ENCODE assay signal across 8 mouse cellular contexts in the genomic region with DNA sequence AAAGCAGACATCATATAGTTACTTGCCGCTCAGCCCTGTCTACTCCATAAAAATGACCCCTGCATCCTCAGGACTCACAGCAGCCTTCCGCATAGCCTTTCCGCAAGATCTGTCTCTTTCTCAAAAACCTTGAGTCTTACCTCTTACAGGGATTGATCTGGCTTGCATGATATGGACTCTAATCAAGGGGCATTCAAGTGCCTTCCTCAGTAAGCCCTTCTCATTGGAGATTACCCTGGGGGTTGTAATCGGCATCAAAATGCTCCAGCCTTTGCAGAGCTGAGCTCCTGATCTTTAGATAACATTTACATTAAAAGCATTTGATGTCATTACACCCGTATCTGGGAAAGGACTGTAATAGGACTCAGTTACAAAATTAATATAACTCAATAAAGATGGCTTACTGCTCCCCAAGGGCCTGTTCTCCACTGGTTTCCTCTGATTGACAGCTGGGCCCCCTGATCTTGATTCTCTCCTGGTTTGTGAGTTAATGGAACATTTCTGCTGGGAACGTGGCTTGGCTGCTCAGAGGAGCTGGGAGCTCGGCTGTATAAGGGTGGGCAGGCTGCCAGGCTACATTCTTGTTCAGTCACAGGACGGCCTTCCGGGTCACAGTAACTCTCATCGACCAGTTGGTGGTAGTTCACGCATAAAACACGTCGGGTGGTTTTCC.
DNase-seq lines count a peak whose midpoint lies in the region; ATAC-seq and TF ChIP-seq lines count a peak whose summit lies in the region.

No protein-coding gene starts in this region.

- WGBS in midbrain, embryonic 11.5 days = 79% methylated on average over 13 of the region's 13 CpGs
- 39% methylated on average over 13 of the region's 13 CpGs for WGBS in midbrain, embryonic 16.5 days
- WGBS in kidney, embryonic 16.5 days = 49% methylated on average over 13 of the region's 13 CpGs

- H3K27ac ChIP-seq in midbrain, embryonic 11.5 days (ENCODE audit: low read depth, low read length) = no peak overlapping the region
- H3K27ac ChIP-seq in midbrain, embryonic 16.5 days (ENCODE audit: low read length) = no peak overlapping the region
- peak overlapping the region; percentile 75 for H3K27ac ChIP-seq in kidney, embryonic 16.5 days (ENCODE audit: low read length)

- no peaks in the 10 kb centered on the region for H3K27me3 ChIP-seq in midbrain, embryonic 11.5 days (ENCODE audit: control insufficient read depth, insufficient read depth, low read length)
- no peaks in the 10 kb centered on the region for H3K27me3 ChIP-seq in midbrain, embryonic 16.5 days (ENCODE audit: control insufficient read depth, insufficient read depth, low read depth, low read length)
- no peaks in the 10 kb centered on the region for H3K27me3 ChIP-seq in kidney, embryonic 16.5 days (ENCODE audit: insufficient read depth, low read length)

- DNase-seq in midbrain, embryonic 11.5 days (ENCODE audit: low spot score, missing footprints) = peak; percentile 72
- peak; percentile 85 for DNase-seq in brain, embryonic 14.5 days (ENCODE audit: low read depth)
- DNase-seq in gastrocnemius, postnatal 4 days (ENCODE audit: low spot score in 2 of 2) = peak; percentile 42 to 77
- peak; percentile 67 for DNase-seq in ovary, postnatal 36 days (ENCODE audit: low spot score)
- DNase-seq in spleen, adult 12 weeks (ENCODE audit: low spot score) = no peak
- DNase-seq in layer of hippocampus, postnatal 10 days (ENCODE audit: low spot score in 2 of 2) = no peak

- no peak overlapping the region for H3K4me2 ChIP-seq in midbrain, embryonic 11.5 days
- H3K4me2 ChIP-seq in midbrain, embryonic 16.5 days (ENCODE audit: low read length) = no peak overlapping the region
- H3K4me2 ChIP-seq in kidney, embryonic 16.5 days (replicated peaks; ENCODE audit: low read depth, low read length) = no peak overlapping the region

- H3K36me3 ChIP-seq in midbrain, embryonic 11.5 days (ENCODE audit: control insufficient read depth, insufficient read depth, low read length) = no peaks in the 10 kb centered on the region
- no peaks in the 10 kb centered on the region for H3K36me3 ChIP-seq in midbrain, embryonic 16.5 days (ENCODE audit: control insufficient read depth, insufficient read depth, low read length)
- H3K36me3 ChIP-seq in kidney, embryonic 16.5 days (ENCODE audit: insufficient read depth, low read length) = no peaks in the 10 kb centered on the region

- no peak overlapping the region for H3K9ac ChIP-seq in midbrain, embryonic 11.5 days (ENCODE audit: low read length)
- H3K9ac ChIP-seq in midbrain, embryonic 16.5 days (ENCODE audit: low read depth, low read length) = no peak overlapping the region
- H3K9ac ChIP-seq in kidney, embryonic 16.5 days (replicated peaks; ENCODE audit: low read length) = no peak overlapping the region

- TF ChIP-seq POLR2A in brain, embryonic 14.5 days (IDR thresholded peaks at IDR 0.05; ENCODE audit: borderline replicate concordance, extremely low read depth, insufficient read depth, insufficient read length, poor library complexity, severe bottlenecking) = no peak

- no peaks in the 10 kb centered on the region for H3K4me1 ChIP-seq in midbrain, embryonic 11.5 days (ENCODE audit: control insufficient read depth, insufficient read depth, low read length)
- H3K4me1 ChIP-seq in midbrain, embryonic 16.5 days (ENCODE audit: control insufficient read depth, insufficient read depth, low read length) = peaks cover 4% of the 10 kb centered on the region; the same call in 1 of the 2 replicates
- H3K4me1 ChIP-seq in kidney, embryonic 16.5 days (ENCODE audit: insufficient read depth, low read length) = peaks cover 7% of the 10 kb centered on the region; the same call in 1 of the 2 replicates

- H3K9me3 ChIP-seq in midbrain, embryonic 11.5 days (ENCODE audit: control insufficient read depth, low read length) = no peaks in the 10 kb centered on the region
- no peaks in the 10 kb centered on the region for H3K9me3 ChIP-seq in midbrain, embryonic 16.5 days (replicated peaks; ENCODE audit: control insufficient read depth, low read length, poor library complexity, severe bottlenecking)
- H3K9me3 ChIP-seq in kidney, embryonic 16.5 days (ENCODE audit: low read length) = peaks cover 4% of the 10 kb centered on the region; the same call in 1 of the 2 replicates

- TF ChIP-seq CTCF in brain, embryonic 14.5 days (IDR thresholded peaks at IDR 0.05; ENCODE audit: borderline replicate concordance, extremely low read depth, insufficient read depth, insufficient read length) = no peak

- ATAC-seq in midbrain, embryonic 11.5 days (ENCODE audit: low FRiP score) = no peak
- no peak for ATAC-seq in midbrain, embryonic 16.5 days
- peak; percentile 83 for ATAC-seq in kidney, embryonic 16.5 days (ENCODE audit: low FRiP score, low TSS enrichment)

- H3K4me3 ChIP-seq in midbrain, embryonic 11.5 days (ENCODE audit: low read depth, low read length) = no peak overlapping the region
- no peak overlapping the region for H3K4me3 ChIP-seq in midbrain, embryonic 16.5 days (ENCODE audit: low read depth, low read length)
- H3K4me3 ChIP-seq in kidney, embryonic 16.5 days (ENCODE audit: low read length) = no peak overlapping the region

Comparison
In these comparisons a context has a peak if more than half of its experiments do, and no peak if none do; other contexts are left out.
1. DNase-seq: peak in midbrain, embryonic 11.5 days (single experiment), brain, embryonic 14.5 days (single experiment), gastrocnemius, postnatal 4 days (2 of 2) and ovary, postnatal 36 days (single experiment); none in spleen, adult 12 weeks (single experiment) and layer of hippocampus, postnatal 10 days (0 of 2).